Mouse (Mus musculus) Patski (cell line): ENCODE data around the gene Iffo1. TPM values are rescaled to one million over a fixed set of nuclear protein-coding genes. Genes with fewer than 3 reads are reported as not detected.

Experiments
- ATAC-seq: fragments of 100-300 bp; one replicate; pipeline ENCODE4 v1.8.0; 2021
- CTCF ChIA-PET: fragments of 350-600 bp; sonication (Branson Sonifier 250); formaldehyde crosslinking; loops from one replicate; lab custom pipeline; 2022; ENCODE audit warnings: inconsistent platforms; lab: Charles Lee
- POLR2A ChIA-PET: fragments of 350-600 bp; sonication (Branson Sonifier 250); formaldehyde crosslinking; loops from one replicate; lab custom pipeline; 2022; ENCODE audit warnings: antibody characterized with exemption, inconsistent platforms; lab: Charles Lee
- DNase-seq: peaks from one replicate; pipeline ENCODE4 v3.0.0-alpha.2; 2011; ENCODE audit warnings: low read depth, low spot score
- H3K27me3 ChIP-seq: fragments of 371-371 bp; one replicate; pipeline ENCODE4 v1.5.1; 2021
- CTCF ChIP-seq: fragments of 100-300 bp; IDR thresholded peaks from one replicate; pipeline ENCODE4 v1.5.1; 2021
- in situ Hi-C: fragments of 300-500 bp; cut with MboI; formaldehyde crosslinking; loops from 3 replicates; pipeline ENCODE4 v1.11.1; 2018; ENCODE audit warnings: low pct_unique_long_range_greater_than_20kb, mixed read lengths
- polyA plus RNA-seq: library from polyadenylated mRNA; unstranded; gene quantifications from one replicate; pipeline ENCODE4 v1.2.3, GENCODE M21; 2021

Iffo1 gene
- polyA plus RNA-seq, 1 experiment from 2014 or later = 6.2 TPM

- in situ Hi-C loops = no loop called here
- no peak for TF ChIP-seq CTCF
- POLR2A ChIA-PET = interaction anchor here (0.7 to 1.5 kb wide), 5 partner anchors 11 to 106 kb away, joined by 4 to 5 read pairs (median 4); no protein-coding TSS in a partner anchor
- CTCF ChIA-PET = interaction anchor here (1.1 kb wide), 1 partner anchor 106 kb away, joined by 3 read pairs; no protein-coding TSS in a partner anchor
- ATAC-seq (peak; percentile 68), DNase-seq (peak; percentile 71)
- H3K27me3 ChIP-seq = no peaks in the 10 kb centered on the region
Observed at GRCm38 (mm10) chr6:125165328-125165891, 20.4 kb downstream of the Iffo1 start.

- ATAC-seq (peak; percentile 84), DNase-seq (no peak)
- in situ Hi-C loops = no loop called here
- ChIA-PET CTCF (interaction anchor here (1.1 kb wide), 3 partner anchors 9 to 105 kb away, joined by 3 to 4 read pairs (median 3); no protein-coding TSS in a partner anchor), POLR2A (interaction anchor here (0.7 to 1.5 kb wide), 5 partner anchors 8 to 69 kb away, joined by 4 to 6 read pairs (median 4); partner anchors contain the start of genes Mrpl51 and Ncapd2)
- TF ChIP-seq CTCF = no peak
- no peaks in the 10 kb centered on the region for H3K27me3 ChIP-seq
Observed at GRCm38 (mm10) chr6:125166051-125166751, 21.2 kb downstream of the Iffo1 start, which contains the start of gene Gapdh. Gene Gapdh, minus strand, starts transcription at chr6:125166467.

GRCm38 (mm10) chr6:125166861-125167650 is 22.0 kb downstream of the Iffo1 start:
- CTCF ChIA-PET = interaction anchor here (1.1 kb wide), 2 partner anchors 10 to 52 kb away, joined by 3 to 4 read pairs; no protein-coding TSS in a partner anchor
- DNase-seq (no peak), ATAC-seq (no peak)
- POLR2A ChIA-PET = interaction anchor here (0.9 to 1.5 kb wide), 4 partner anchors 13 to 70 kb away, joined by 4 to 6 read pairs (median 6); partner anchors contain the start of genes Mrpl51 and Ncapd2
- TF ChIP-seq CTCF = no peak
- H3K27me3 ChIP-seq = no peaks in the 10 kb centered on the region
- in situ Hi-C loops = no loop called here

GRCm38 (mm10) chr6:125168086-125168485 is 23.0 kb downstream of the Iffo1 start:
- H3K27me3 ChIP-seq = no peaks in the 10 kb centered on the region
- ATAC-seq = no peak
- in situ Hi-C loops = no loop called here
- ChIA-PET POLR2A (interaction anchor here (0.7 to 0.9 kb wide), 2 partner anchors 64 to 1368 kb away, joined by 3 to 6 read pairs; no protein-coding TSS in a partner anchor), CTCF (interaction anchor here (1.2 to 2.7 kb wide), 2 partner anchors 13 to 18 kb away, joined by 4 to 9 read pairs; no protein-coding TSS in a partner anchor)
- no peak for DNase-seq
- no peak for TF ChIP-seq CTCF

- ChIA-PET POLR2A (interaction anchor here (0.6 to 1.3 kb wide), 3 partner anchors 11 to 101 kb away, joined by 3 to 5 read pairs (median 5); partner anchors contain the start of genes Mrpl51 and Ncapd2), CTCF (interaction anchor here (0.6 to 2.7 kb wide), 5 partner anchors 11 to 101 kb away, joined by 3 to 9 read pairs (median 3); no protein-coding TSS in a partner anchor)
- no peak for DNase-seq
- TF ChIP-seq CTCF = no peak
- ATAC-seq = no peak
- in situ Hi-C loops = no loop called here
- H3K27me3 ChIP-seq = no peaks in the 10 kb centered on the region
Observed at GRCm38 (mm10) chr6:125170194-125170593, 25.2 kb downstream of the Iffo1 start.

- no peak for TF ChIP-seq CTCF
- in situ Hi-C loops = no loop called here
- DNase-seq (no peak), ATAC-seq (no peak)
- ChIA-PET CTCF (no interaction called here), POLR2A (no interaction called here)
- H3K27me3 ChIP-seq = no peaks in the 10 kb centered on the region
Observed at GRCm38 (mm10) chr6:125172474-125172873, 27.4 kb downstream of the Iffo1 start.

GRCm38 (mm10) chr6:125173256-125173655 is 28.2 kb downstream of the Iffo1 start:
- CTCF ChIA-PET = interaction anchor here (1.0 kb wide), 1 partner anchor 15 kb away, joined by 3 read pairs; no protein-coding TSS in a partner anchor
- DNase-seq (no peak), ATAC-seq (no peak)
- POLR2A ChIA-PET = no interaction called here
- no peaks in the 10 kb centered on the region for H3K27me3 ChIP-seq
- no peak for TF ChIP-seq CTCF
- in situ Hi-C loops = no loop called here

GRCm38 (mm10) chr6:125175469-125175868 is 30.4 kb downstream of the Iffo1 start:
- DNase-seq (no peak), ATAC-seq (no peak)
- no peak for TF ChIP-seq CTCF
- H3K27me3 ChIP-seq = no peaks in the 10 kb centered on the region
- CTCF ChIA-PET = no interaction called here
- POLR2A ChIA-PET = interaction anchor here (1.2 kb wide), 1 partner anchor 11 kb away, joined by 5 read pairs; no protein-coding TSS in a partner anchor
- in situ Hi-C loops = no loop called here

GRCm38 (mm10) chr6:125179601-125180000 is 34.6 kb downstream of the Iffo1 start:
- CTCF ChIA-PET = no interaction called here
- POLR2A ChIA-PET = no interaction called here
- ATAC-seq (no peak), DNase-seq (no peak)
- no peaks in the 10 kb centered on the region for H3K27me3 ChIP-seq
- no peak for TF ChIP-seq CTCF
- in situ Hi-C loops = no loop called here

GRCm38 (mm10) chr6:125182133-125182532 is 37.1 kb downstream of the Iffo1 start:
- CTCF ChIA-PET = no interaction called here

More at GRCm38 (mm10) chr6:125182133-125182532, 37.1 kb downstream of the Iffo1 start:
- H3K27me3 ChIP-seq = no peaks in the 10 kb centered on the region
- POLR2A ChIA-PET = no interaction called here
- in situ Hi-C loops = no loop called here
- TF ChIP-seq CTCF = no peak
- ATAC-seq (no peak), DNase-seq (no peak)
